Mouse (Mus musculus): ENCODE measurements around the gene Iffo1. TPM values are rescaled to one million over a fixed set of nuclear protein-coding genes. Genes with fewer than 3 reads are reported as not detected.

The Iffo1 gene
- 0.59 TPM for polyA plus RNA-seq (2014; fragmentation: Illumina TruSeq; extraction: RNeasy Lipid Tissue Mini Kit (QIAGEN cat#74804); ENCODE audit: low replicate concordance)

GRCm38 (mm10) chr6:125145001-125145400 lies at the start of gene Iffo1:
Gene Iffo1 (plus strand): TSS chr6:125145241.

GRCm38 (mm10) chr6:125095391-125096278 lies 49.4 kb upstream of the Iffo1 start, which contains the start of gene Chd4:
Gene Chd4 (plus strand): TSS chr6:125095981.

GRCm38 (mm10) chr6:125131302-125132156 lies 13.5 kb upstream of the Iffo1 start, which contains the start of gene Nop2:
Gene Nop2 (plus strand): TSS chr6:125131909.

GRCm38 (mm10) chr6:125166051-125166751 lies 21.2 kb downstream of the Iffo1 start, which contains the start of gene Gapdh:
Gene Gapdh (minus strand): TSS chr6:125166467.

GRCm38 (mm10) chr6:125191332-125192015 lies 46.4 kb downstream of the Iffo1 start, which contains the start of the genes Ncapd2 and Mrpl51:
Gene Ncapd2 (minus strand): TSS chr6:125191701.
Gene Mrpl51 (plus strand): TSS chr6:125191801.

Other genes starting within 250 kb of the Iffo1 start
- gene Lag3, start 233.5 kb upstream of the Iffo1 start, polyA plus RNA-seq (2014; fragmentation: Illumina TruSeq; extraction: RNeasy Lipid Tissue Mini Kit (QIAGEN cat#74804); ENCODE audit: low replicate concordance), result not detected
- 75.4 TPM for gene Ptms, start 225.1 kb upstream of the Iffo1 start, polyA plus RNA-seq (2014; fragmentation: Illumina TruSeq; extraction: RNeasy Lipid Tissue Mini Kit (QIAGEN cat#74804); ENCODE audit: low replicate concordance)
- gene Mlf2, start 213.9 kb upstream of the Iffo1 start, polyA plus RNA-seq (2014; fragmentation: Illumina TruSeq; extraction: RNeasy Lipid Tissue Mini Kit (QIAGEN cat#74804); ENCODE audit: low replicate concordance), result 12.7 TPM
- 17.0 TPM for gene Cops7a, start 179.7 kb upstream of the Iffo1 start, polyA plus RNA-seq (2014; fragmentation: Illumina TruSeq; extraction: RNeasy Lipid Tissue Mini Kit (QIAGEN cat#74804); ENCODE audit: low replicate concordance)
- gene Pianp, start 148.5 kb upstream of the Iffo1 start, polyA plus RNA-seq (2014; fragmentation: Illumina TruSeq; extraction: RNeasy Lipid Tissue Mini Kit (QIAGEN cat#74804); ENCODE audit: low replicate concordance), result 0.33 TPM
- gene Zfp384, start 136.1 kb upstream of the Iffo1 start, polyA plus RNA-seq (2014; fragmentation: Illumina TruSeq; extraction: RNeasy Lipid Tissue Mini Kit (QIAGEN cat#74804); ENCODE audit: low replicate concordance), result 12.7 TPM
- gene Ing4, start 105.5 kb upstream of the Iffo1 start, polyA plus RNA-seq (2014; fragmentation: Illumina TruSeq; extraction: RNeasy Lipid Tissue Mini Kit (QIAGEN cat#74804); ENCODE audit: low replicate concordance), result 18.8 TPM
- 2.5 TPM for gene Acrbp, start 95.6 kb upstream of the Iffo1 start, polyA plus RNA-seq (2014; fragmentation: Illumina TruSeq; extraction: RNeasy Lipid Tissue Mini Kit (QIAGEN cat#74804); ENCODE audit: low replicate concordance)
- gene Lpar5, start 77.3 kb upstream of the Iffo1 start, polyA plus RNA-seq (2014; fragmentation: Illumina TruSeq; extraction: RNeasy Lipid Tissue Mini Kit (QIAGEN cat#74804); ENCODE audit: low replicate concordance), result 1.6 TPM
- gene Chd4, start 49.3 kb upstream of the Iffo1 start, polyA plus RNA-seq (2014; fragmentation: Illumina TruSeq; extraction: RNeasy Lipid Tissue Mini Kit (QIAGEN cat#74804); ENCODE audit: low replicate concordance), result 31.1 TPM
- 0.33 TPM for gene Nop2, start 13.3 kb upstream of the Iffo1 start, polyA plus RNA-seq (2014; fragmentation: Illumina TruSeq; extraction: RNeasy Lipid Tissue Mini Kit (QIAGEN cat#74804); ENCODE audit: low replicate concordance)
- 39.7 TPM for gene Gapdh, start 21.2 kb downstream of the Iffo1 start, polyA plus RNA-seq (2014; fragmentation: Illumina TruSeq; extraction: RNeasy Lipid Tissue Mini Kit (QIAGEN cat#74804); ENCODE audit: low replicate concordance)
- gene Ncapd2, start 46.5 kb downstream of the Iffo1 start, polyA plus RNA-seq (2014; fragmentation: Illumina TruSeq; extraction: RNeasy Lipid Tissue Mini Kit (QIAGEN cat#74804); ENCODE audit: low replicate concordance), result 3.7 TPM
- 119 TPM for gene Mrpl51, start 46.6 kb downstream of the Iffo1 start, polyA plus RNA-seq (2014; fragmentation: Illumina TruSeq; extraction: RNeasy Lipid Tissue Mini Kit (QIAGEN cat#74804); ENCODE audit: low replicate concordance)
- gene Vamp1, start 70.3 kb downstream of the Iffo1 start, polyA plus RNA-seq (2014; fragmentation: Illumina TruSeq; extraction: RNeasy Lipid Tissue Mini Kit (QIAGEN cat#74804); ENCODE audit: low replicate concordance), result 6.0 TPM
- gene Tapbpl, start 86.6 kb downstream of the Iffo1 start, polyA plus RNA-seq (2014; fragmentation: Illumina TruSeq; extraction: RNeasy Lipid Tissue Mini Kit (QIAGEN cat#74804); ENCODE audit: low replicate concordance), result 7.6 TPM
- gene Cd27, start 91.8 kb downstream of the Iffo1 start, polyA plus RNA-seq (2014; fragmentation: Illumina TruSeq; extraction: RNeasy Lipid Tissue Mini Kit (QIAGEN cat#74804); ENCODE audit: low replicate concordance), result not detected
- not detected for gene Tuba3a, start 140.8 kb downstream of the Iffo1 start, polyA plus RNA-seq (2014; fragmentation: Illumina TruSeq; extraction: RNeasy Lipid Tissue Mini Kit (QIAGEN cat#74804); ENCODE audit: low replicate concordance)
- 1.2 TPM for gene Ltbr, start 168.6 kb downstream of the Iffo1 start, polyA plus RNA-seq (2014; fragmentation: Illumina TruSeq; extraction: RNeasy Lipid Tissue Mini Kit (QIAGEN cat#74804); ENCODE audit: low replicate concordance)
- 0.97 TPM for gene Scnn1a, start 175.4 kb downstream of the Iffo1 start, polyA plus RNA-seq (2014; fragmentation: Illumina TruSeq; extraction: RNeasy Lipid Tissue Mini Kit (QIAGEN cat#74804); ENCODE audit: low replicate concordance)
- 3.9 TPM for gene Tnfrsf1a, start 204.1 kb downstream of the Iffo1 start, polyA plus RNA-seq (2014; fragmentation: Illumina TruSeq; extraction: RNeasy Lipid Tissue Mini Kit (QIAGEN cat#74804); ENCODE audit: low replicate concordance)
- gene Plekhg6, start 235.6 kb downstream of the Iffo1 start, polyA plus RNA-seq (2014; fragmentation: Illumina TruSeq; extraction: RNeasy Lipid Tissue Mini Kit (QIAGEN cat#74804); ENCODE audit: low replicate concordance), result 0.56 TPM

Measured in small intestine, adult 10 weeks (tissue).